Mouse (Mus musculus): Measurements from ENCODE around the gene Egln3.
A peak's percentile ranks its signal among the peaks of the same experiment; 100 is the strongest.

Egln3 gene

DNA sequence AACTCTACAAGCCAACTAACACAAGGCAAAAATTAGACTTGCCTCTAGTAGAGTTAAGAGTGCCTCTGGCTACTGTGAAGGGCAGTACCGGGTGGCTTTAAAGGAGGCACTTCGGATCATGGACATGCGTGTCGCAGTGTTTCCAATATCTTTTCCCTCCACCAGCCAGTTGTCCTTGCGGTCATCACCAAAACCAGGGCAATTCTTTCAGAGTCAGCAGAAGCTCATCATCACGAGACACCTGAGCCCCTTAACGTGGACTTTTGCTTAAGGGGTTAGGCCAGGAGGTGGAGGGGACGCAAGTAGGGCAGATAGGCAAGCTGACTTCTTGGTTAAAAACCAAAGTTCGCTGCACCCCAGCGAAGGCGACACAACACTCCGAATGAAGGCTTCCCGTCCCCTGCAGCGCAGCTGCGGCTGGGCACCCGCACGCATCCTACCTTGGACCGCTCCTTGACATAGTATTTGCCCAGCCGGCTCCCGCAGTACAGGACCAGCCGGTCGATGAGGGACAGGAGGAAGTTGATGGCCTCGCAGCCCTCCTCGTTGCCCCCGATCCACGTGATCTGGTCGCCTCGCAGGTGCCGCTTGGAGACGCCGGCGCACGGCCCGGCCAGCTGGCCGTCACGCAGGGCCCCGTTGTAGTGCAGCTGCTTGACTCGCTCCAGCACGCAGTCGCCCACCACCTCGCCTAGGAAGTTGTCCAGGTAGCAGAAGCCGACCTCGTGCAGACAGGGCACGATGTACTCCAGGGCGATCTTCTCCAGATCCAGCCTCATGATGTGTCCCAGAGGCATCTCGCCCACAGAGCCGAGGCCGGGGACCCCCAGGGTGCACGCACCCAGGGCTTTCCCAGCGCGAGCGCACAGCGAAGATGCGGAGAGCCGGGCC lies 650 bp downstream of the Egln3 start:
- no peak for DNase-seq (ENCODE audit: extremely low spot score, low read depth, low spot score)

DNA sequence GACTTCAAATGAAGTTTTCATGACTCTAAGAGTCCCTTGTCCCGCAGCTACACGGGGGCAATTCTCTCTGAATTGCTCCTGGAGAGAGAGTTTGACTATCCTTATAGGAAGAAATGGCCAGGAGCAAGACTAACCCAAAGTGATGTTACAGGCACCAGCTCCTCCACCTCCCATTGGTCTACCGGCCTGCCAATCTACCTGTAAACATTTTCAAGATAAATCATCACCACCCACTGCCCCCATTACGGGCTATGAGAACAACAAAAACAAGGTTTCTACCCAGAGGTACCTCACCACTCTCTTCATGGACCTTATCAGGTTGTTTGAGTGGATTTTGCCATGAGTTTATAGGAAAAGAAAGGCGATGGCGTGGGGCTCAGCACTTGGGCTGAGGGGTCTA lies 1.4 kb downstream of the Egln3 start:
- DNase-seq (ENCODE audit: extremely low spot score, low read depth, low spot score), result no peak

DNA sequence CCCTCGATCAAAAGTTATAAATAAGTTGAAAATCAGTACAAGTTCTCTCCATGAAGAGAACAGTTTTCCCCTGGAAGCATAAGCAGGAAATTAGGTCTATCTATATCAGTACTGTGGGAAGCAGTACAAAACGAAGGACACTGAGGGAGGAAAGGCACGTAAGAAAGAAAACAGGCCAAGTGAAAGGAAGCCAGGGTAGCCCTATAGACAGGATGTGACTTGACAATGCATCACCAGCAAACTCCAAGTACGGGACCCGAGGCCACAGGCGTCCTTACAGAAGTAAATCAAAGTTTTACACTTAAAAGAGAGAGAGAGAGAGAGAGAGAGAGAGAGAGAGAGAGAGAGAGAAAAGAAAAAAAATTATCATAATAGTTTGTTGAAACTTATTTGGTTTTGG lies 2.8 kb downstream of the Egln3 start:
- DNase-seq (ENCODE audit: extremely low spot score, low read depth, low spot score), result no peak

DNA sequence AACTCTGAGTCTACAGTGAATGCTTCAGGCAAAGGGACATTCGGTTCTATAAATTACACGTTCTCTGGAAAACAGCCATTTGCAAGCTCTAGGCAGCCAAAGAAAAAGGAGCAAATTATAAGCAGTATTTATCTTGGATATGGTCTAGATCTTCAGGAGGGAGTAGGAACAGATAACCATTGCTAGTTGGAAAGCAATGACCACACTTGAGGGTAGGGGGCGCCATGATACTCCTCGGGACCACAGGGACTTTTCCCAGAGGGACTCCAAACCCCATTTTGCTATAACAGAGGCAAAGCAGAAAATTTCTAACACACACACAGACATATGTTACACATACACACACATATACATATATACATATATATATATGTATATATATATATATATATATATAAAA lies 3.5 kb downstream of the Egln3 start:
- DNase-seq (ENCODE audit: extremely low spot score, low read depth, low spot score), result no peak

DNA sequence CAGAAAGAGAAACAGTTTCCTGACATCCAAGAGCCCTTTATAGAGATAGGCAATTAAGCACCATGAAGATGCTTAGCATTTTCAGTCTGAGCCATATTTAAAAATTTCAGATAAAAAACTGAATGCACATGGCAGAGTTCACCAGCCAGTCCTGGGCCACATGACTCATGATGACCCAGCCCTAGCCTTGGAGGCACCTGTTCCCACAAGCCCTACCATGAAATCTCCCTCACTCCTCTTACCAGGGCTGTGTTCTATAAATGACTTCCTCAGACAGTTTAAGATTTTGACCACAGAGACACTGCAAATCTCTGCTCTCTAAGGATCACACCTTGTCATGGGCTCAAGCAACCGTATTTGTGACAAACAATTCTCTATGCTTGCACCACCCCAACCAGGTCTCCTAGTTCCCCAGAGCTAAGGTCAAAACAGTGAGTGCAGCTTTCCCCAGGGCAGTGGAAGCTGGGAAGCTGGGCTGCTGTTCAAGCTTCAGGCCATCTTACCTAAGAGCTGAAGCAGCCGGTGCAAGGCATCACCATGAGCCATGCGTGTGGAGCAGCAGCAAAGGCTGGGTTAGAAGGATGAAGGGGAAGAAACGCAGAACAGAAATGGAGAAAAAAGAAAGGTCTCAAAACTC lies 5.3 kb downstream of the Egln3 start:
- no peak for DNase-seq (ENCODE audit: extremely low spot score, low read depth, low spot score)

DNA sequence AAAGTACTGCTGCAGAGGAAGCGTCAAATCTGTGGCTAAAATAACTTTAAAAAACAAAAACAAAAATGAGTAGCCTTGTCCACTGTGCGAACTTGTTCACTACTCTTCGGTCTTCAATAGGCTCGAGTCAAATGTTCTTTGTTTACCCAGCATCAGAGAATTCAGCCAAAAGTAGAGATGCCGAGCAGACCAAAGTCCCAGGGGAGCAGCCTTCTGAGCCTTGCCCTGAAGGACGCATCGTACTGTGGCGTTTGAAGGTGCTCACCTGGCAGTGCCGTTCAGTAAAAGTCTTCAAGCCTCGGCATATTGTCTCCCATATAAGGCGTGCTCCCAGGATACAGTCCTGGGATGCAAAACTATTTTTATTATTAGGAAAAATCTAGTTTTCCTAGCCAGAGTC lies 5.8 kb downstream of the Egln3 start:
- DNase-seq (ENCODE audit: extremely low spot score, low read depth, low spot score), result no peak

DNA sequence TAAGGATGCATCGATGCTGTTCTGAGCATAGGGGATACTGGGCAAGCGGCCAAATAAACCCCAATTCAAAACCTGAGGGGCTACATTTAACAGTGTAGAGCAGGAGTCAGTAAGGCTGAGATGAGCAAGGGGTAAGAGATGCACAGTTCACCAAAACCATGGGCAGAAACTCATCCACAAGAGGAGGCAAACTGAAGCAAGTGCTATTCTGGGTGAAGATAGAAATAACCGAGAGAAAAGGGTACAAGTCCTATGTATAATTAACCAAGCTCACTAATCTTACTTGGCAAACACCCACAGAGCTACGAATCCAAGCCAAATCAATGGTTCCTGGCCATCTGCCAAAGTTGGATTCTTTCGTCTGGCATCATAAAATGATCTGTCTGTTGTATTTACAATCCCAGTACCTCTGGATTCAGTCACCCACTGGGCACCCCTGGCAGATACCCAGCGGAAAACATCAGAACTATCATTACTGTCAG lies 6.3 kb downstream of the Egln3 start:
- no peak for DNase-seq (ENCODE audit: extremely low spot score, low read depth, low spot score)

DNA sequence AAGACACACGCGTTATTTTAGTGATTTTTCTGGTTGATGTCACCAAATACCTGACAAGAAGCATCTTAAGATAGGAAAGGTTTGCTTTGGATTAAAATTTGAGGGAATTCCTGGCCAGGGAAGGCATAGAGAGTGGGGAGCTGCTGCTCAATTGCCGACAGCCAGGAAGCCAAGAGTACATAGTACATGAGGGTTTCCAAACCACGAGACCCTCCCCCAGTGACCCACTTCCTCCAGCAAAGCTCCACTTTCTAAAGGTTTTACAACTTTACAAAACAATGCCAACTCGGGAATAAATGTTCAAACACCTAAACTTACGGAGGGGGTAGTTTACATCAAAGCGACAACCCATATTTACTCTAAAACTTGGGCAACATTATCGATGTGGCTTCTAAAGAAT lies 6.8 kb downstream of the Egln3 start:
- no peak for DNase-seq (ENCODE audit: extremely low spot score, low read depth, low spot score)

DNA sequence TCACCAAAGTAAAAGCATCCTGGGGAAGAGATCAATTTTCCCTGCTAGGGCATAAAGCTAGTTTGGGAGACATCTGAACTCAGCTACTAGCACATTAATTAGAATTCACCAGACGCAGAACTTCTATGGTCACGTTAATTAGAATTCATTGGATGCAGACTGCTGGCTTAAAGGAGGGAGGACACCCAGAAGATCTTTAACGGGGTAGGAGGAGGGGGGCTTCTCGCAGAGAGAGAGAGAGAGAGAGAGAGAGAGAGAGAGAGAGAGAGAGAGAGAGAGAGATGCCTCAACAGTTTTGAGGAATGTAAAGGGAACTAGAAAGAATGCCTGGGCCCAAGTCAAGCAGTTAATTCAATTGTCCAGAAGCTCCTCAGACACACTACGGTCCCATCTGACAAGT lies 9.5 kb downstream of the Egln3 start:
- no peak for DNase-seq (ENCODE audit: extremely low spot score, low read depth, low spot score)

DNA sequence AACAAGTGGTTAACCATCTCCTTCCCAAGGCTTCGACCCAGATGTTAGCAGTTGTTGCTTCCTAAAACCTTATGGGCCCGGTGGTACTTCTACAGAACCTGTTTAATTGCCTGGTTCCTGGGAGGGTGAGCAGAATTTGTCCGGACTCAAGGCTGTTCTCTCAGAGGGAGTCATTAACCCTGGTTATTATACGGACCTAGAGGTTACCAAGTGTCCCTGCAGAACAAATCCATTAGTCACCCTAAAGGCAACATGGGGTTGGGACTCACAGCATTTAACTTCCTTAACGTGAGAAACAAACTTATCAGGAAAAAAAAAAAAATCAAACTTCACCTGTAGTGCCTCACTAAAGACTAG lies 11.4 kb downstream of the Egln3 start:
- DNase-seq (ENCODE audit: extremely low spot score, low read depth, low spot score), result no peak

DNA sequence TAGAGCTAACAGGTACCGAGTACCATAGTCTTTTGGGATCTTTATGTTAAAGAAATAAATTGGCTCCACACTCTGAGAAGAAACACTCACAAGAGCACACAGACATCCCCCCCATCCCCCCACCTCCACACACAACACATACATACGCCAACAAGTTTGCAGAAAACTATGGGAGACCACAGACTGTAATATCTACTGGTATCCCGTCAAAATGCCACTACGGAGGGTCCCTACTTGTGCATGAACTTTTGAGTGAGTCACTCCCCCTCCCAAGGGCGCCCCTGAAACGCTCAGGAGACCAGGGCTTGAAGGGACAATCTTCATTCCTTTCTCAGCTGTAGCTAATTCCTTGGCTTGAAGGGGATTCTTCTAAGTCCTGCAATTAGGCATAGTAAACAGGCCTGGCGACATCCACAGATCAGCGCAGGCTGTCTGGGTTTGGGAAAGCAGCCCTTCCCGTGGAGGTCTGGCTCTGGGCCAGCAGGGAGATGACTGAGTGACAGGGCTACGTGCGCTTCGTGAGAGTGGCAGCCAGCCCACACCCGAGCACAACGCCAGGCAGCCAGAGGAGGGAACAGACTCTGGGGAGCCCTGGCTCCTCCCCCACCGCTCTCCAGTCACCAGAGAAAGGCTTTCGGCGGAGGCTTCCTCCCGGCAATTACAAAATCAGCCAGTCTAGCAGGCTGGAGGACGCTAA lies 11.9 kb downstream of the Egln3 start:
- DNase-seq (ENCODE audit: extremely low spot score, low read depth, low spot score), result peak; percentile 41

DNA sequence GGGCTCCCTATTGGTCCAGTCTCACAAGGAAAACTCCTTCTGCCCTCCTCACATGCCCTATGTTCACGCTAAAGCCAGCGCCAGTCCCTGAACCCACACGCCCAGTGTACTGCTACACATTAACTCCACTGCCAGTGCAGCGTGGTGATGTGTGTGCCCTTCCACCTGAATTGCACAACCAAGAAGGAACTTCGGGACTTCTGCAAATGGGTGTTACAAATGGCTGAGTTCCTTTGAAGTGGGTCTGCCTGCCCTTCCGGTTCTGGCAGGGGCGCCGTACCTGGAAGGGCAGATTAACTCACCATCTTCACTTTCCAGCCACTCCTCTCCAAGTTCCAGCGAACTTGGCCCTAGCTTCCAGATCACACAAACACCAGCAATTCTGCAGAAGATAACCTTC lies 12.5 kb downstream of the Egln3 start:
- no peak for DNase-seq (ENCODE audit: extremely low spot score, low read depth, low spot score)

DNA sequence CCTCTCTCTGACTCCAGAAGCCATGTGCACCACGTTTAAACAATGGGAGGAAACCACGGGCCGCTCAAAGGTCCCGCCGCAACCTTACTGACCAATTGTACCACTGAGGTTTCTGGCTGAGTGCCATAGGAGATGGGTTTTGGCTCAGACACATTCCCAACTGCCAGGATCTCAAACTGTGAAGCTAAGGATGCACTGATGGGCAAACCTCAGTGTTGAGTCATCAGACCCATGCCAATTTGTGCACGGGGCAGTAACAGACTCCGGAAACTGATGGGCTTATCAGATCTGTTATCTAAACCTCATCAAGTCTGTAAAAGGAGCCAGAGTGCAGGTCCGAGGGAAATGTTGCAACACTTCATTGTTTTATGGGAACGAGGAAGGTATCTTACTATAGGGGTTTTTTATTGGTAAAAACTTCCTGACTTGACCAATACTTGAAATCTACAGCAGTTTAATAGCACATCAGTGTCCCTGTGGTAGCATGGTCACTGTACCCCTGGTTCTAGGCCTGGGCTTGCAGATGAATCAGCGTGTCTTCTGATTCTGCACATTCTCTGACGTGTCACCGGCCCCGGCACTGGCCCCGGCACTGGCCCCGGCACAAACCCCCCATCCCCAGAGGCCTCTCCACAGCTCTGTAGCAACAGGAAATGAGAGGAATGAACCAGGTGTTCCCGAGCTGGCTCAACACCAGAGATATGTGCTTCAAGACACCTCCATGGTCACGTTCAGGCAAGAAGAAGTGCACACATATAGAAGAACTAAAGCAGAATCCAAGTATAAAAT lies 15.7 kb downstream of the Egln3 start:
- DNase-seq (ENCODE audit: extremely low spot score, low read depth, low spot score), result no peak

DNA sequence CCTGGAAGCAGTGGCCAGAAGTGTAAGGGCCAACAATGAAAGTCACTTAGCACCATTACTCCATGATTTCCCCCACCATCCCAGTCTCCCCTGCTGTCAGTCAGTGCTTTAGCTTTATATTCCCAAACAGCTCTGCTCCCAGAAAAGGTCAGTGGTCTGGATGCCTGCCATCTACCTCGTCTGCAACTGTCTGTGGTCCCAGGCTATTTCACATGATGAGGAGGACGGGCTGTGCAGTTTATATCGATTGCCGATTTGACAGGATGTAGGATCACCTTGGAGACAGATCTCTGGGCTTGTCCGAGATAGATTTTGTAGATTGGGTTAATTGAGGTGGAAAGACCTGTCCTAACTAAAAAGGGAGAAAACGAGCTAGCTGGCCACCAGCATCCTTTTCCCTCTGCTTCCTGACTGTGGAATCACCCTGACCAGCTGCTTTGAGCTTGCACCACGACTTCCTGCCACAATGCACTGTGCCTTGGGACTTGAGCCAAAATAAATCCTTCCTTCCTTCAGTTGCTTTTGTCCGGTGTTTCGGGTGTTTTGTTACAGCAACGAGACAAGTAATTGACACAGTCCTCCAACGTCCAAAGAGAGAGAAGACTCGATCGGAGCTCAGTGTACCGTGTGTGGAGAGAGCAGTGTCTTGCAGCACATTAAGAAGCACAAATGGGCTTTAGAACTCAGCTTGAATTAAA lies 16.6 kb downstream of the Egln3 start:
- no peak for DNase-seq (ENCODE audit: extremely low spot score, low read depth, low spot score)

DNA sequence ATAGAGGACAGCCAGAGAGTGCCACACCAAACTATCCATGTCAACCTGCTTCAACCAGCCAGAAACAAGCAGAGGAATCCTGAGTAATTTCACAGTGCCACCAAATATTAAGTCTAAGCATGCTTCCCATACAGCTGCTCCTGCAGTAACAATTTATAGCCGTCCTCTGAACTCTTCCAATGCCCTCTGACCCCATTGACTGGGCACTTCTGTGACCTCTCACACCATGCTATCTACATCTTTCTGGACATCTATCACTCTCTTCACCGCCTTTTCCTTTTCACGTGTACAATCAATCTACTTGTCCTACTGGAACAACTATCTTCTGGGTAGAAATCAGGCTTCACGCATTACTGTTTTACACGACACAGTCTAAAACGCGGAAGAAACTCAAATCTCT lies 19.4 kb downstream of the Egln3 start:
- DNase-seq (ENCODE audit: extremely low spot score, low read depth, low spot score), result no peak

DNA sequence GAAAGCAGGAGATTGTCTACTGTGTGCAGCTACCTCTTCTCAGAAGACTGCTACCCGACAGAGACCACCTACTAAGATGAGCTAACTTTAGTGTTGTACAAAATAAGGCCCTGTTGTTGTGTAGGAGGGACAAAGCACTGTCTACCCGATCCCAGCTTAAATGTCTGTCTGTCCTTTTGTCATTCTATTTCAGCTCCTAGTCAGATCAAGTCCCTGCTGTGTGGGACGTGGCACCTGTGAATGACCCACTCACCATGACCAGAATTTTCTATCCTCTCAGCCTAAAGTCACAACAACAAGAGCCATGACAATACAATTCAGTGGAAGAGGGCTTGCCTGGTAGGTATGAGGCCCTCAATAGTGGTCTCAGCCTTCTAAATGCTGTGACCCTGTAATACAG lies 25.3 kb downstream of the Egln3 start:
- DNase-seq (ENCODE audit: extremely low spot score, low read depth, low spot score), result no peak

DNA sequence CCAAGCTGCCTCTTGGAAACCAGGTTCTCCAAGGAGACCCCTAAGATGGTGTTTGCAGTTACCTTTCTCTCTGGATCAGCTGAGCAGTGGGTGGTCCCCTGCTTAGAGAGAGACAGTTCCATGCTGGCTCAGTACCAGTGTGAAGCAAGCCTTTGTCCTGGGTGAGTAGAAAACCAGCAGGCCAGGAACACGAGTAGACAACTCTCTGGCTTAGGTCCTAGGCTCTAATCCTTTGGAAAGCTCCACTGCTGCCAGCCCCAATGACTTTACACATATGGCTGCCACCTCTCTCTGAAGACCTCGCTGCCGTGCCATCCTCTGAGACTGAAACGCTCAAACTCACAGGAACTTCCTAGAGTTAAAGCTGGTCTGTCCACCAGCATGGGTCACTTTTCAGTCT lies 34.9 kb downstream of the Egln3 start:
- no peak for DNase-seq (ENCODE audit: extremely low spot score, low read depth, low spot score)

DNA sequence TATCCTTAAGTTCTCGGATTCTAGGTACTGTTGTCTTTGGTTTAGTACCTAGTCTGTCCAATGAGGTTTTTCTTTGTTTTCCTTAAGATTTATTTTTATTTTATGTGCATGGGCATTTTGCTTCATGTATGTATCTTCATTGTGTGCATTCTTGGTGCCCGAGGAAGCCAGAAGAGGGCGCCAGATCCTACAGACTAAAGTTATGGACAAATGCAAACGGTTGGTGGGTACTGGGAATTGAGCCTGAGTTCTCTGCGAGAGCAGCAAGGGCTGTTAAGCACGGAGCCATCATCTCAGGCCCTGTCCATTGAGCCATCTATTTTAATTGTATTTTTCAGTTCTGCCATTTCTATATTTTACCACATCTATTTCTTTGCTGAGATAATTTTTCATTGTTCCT lies 35.9 kb downstream of the Egln3 start:
- no peak for DNase-seq (ENCODE audit: extremely low spot score, low read depth, low spot score)

DNA sequence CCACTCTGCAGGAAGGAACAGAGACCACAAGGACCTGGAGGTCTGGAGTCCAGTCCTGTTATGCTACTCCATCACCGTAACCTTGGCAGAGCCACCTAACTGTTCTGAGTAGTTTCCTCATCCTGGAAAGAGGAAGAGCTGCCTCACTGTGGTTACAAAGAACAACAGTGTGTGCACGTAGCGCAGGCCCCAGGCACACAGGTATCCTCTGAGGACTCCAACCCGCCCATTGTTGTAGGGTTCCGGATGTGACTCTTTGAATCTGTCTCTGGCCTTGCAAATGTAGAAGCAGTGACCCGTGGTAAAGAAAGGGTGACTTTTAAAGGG lies 39.0 kb downstream of the Egln3 start:
- DNase-seq (ENCODE audit: extremely low spot score, low read depth, low spot score), result no peak

DNA sequence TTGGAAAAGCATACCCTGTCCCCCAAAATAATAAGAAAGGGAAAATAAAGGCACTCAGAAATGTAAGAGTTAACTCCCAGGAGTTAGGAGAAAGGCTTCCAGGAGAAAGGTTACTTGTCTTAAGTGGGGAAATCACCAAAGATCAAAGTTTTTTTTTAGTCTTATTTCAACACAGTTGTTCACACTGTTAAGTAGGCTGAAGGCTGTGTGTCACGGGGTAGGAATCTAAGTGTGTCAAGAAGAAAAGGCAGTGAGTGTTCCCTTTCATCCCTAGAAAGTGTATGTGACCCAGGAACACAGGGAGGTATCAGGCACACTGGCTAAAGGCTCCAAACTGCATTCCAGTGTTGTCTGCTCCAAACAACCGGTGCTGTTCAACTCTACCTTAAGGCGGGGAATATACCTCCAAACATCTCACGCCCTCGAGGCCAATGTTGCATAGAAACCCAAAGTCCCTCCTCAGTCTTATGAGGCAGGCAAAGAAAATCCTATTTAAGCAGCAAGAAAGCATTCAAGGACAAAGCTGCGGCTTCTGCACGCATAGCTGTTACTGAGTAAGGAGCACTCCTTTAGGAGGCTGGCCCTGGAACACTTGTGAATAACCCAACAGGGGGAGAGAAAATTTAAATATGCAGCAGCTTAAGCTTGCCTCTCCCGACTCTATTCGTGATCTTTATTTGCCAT lies 39.5 kb downstream of the Egln3 start:
- DNase-seq (ENCODE audit: extremely low spot score, low read depth, low spot score), result no peak
